Mouse (Mus musculus) lung, embryonic 14.5 days (tissue): ENCODE data around the gene Nsl1. TPM values are rescaled to one million over a fixed set of nuclear protein-coding genes. Genes with fewer than 3 reads are reported as not detected.
A peak's percentile ranks its signal among the peaks of the same experiment; 100 is the strongest.

Experiments used
- ATAC-seq: fragments of 200-750 bp; cut with Nextera tagmentation; 2 replicates; pipeline ENCODE4 v1.8.0; 2017; ENCODE audit warnings: mild to moderate bottlenecking, moderate TSS enrichment, moderate library complexity; ENCODE audit not compliant: insufficient read depth
- DNase-seq: peaks from one replicate; pipeline ENCODE4 v3.0.0-alpha.2; 2015
- H3K27ac ChIP-seq: fragments of 300-500 bp; sonication (generic); 2 replicates; pipeline ENCODE4 v1.5.1; 2014; ENCODE audit warnings: low read depth, mild to moderate bottlenecking, moderate library complexity
- H3K27me3 ChIP-seq: fragments of 300-500 bp; sonication (generic); 2 replicates; pipeline ENCODE4 v1.6.1; 2014; ENCODE audit warnings: low read length, control low read depth; ENCODE audit not compliant: insufficient read depth
- H3K36me3 ChIP-seq: fragments of 300-500 bp; sonication (generic); 2 replicates; pipeline ENCODE4 v1.6.1; 2014; ENCODE audit warnings: control low read depth; ENCODE audit not compliant: insufficient read depth
- H3K4me1 ChIP-seq: fragments of 300-500 bp; sonication (generic); 2 replicates; pipeline ENCODE4 v1.6.1; 2014; ENCODE audit warnings: antibody characterized with exemption, control low read depth; ENCODE audit not compliant: insufficient read depth
- H3K4me2 ChIP-seq: fragments of 300-500 bp; sonication (generic); 2 replicates; pipeline ENCODE4 v1.6.1; 2014; ENCODE audit warnings: mild to moderate bottlenecking
- H3K4me3 ChIP-seq: fragments of 300-500 bp; sonication (generic); 2 replicates; pipeline ENCODE4 v1.5.1; 2014; ENCODE audit warnings: low read depth, low read length
- H3K9ac ChIP-seq: fragments of 300-500 bp; sonication (generic); 2 replicates; pipeline ENCODE4 v1.6.1; 2014
- H3K9me3 ChIP-seq: fragments of 300-500 bp; sonication (generic); 2 replicates; pipeline ENCODE4 v1.6.1; 2016; ENCODE audit warnings: low read depth, low read length, control low read depth
- CTCF ChIP-seq: IDR thresholded peaks from 2 replicates; pipeline ENCODE4 v1.5.1; 2016; ENCODE audit warnings: antibody characterized with exemption, low read depth
- WGBS: fragments of 180-500 bp; shearing (Covaris S2); extraction: QIAGEN DNeasy Blood & Tissue Kit; methylation state at CpG from one replicate; pipeline ENCODE4 v1.1.7; 2014; 5-methylcytosine and 5-hydroxymethylcytosine counted together
- polyA plus RNA-seq: library from polyadenylated mRNA; unstranded; fragments of >200 nt; fragmentation: Nextera tagmentation; extraction: Ambion mirVana; gene quantifications from 2 replicates; pipeline ENCODE4 v1.2.1, GENCODE M21; 2014

Nsl1 gene
- polyA plus RNA-seq, 1 experiment from 2014 or later, result 30.1 TPM

- TF ChIP-seq CTCF, result 0 out of 2 replicates have a peak, but pooled peaks have one; percentile 19
- no peak overlapping the region for H3K27ac ChIP-seq
Measured at GRCm38 (mm10) chr1:191132934-191133333, 70.1 kb downstream of the Nsl1 start.

GRCm38 (mm10) chr1:191135406-191135805 lies 72.6 kb downstream of the Nsl1 start:
- Histone ChIP-seq H3K36me3 (no peaks in the 10 kb centered on the region), H3K4me1 (no peaks in the 10 kb centered on the region), H3K4me3 (no peak overlapping the region), H3K27me3 (no peaks in the 10 kb centered on the region), H3K9ac (no peak overlapping the region), H3K27ac (no peak overlapping the region), H3K9me3 (no peaks in the 10 kb centered on the region), H3K4me2 (no peak overlapping the region)
- no peak for TF ChIP-seq CTCF
- DNase-seq, result no peak
- no peak for ATAC-seq
- 49% methylated on average over 4 of the region's 4 CpGs for WGBS

More at GRCm38 (mm10) chr1:191132934-191133333, 70.1 kb downstream of the Nsl1 start:
- H3K9me3 ChIP-seq, result no peaks in the 10 kb centered on the region
- no peaks in the 10 kb centered on the region for H3K27me3 ChIP-seq
- H3K36me3 ChIP-seq, result no peaks in the 10 kb centered on the region
- no peaks in the 10 kb centered on the region for H3K4me1 ChIP-seq
- DNase-seq, result peak; percentile 46
- 55% methylated on average over 5 of the region's 5 CpGs for WGBS
- no peak overlapping the region for H3K9ac ChIP-seq
- ATAC-seq, result peak; percentile 66; the same call in 1 of the 2 replicates
- no peak overlapping the region for H3K4me3 ChIP-seq
- no peak overlapping the region for H3K4me2 ChIP-seq

Other genes starting within 250 kb of the Nsl1 start
- 14.1 and 14.9 TPM in 2 replicates for gene Rps6kc1, start 151.2 kb upstream of the Nsl1 start, polyA plus RNA-seq
- 45.3 and 47.6 TPM in 2 replicates for gene Angel2, start 137.9 kb upstream of the Nsl1 start, polyA plus RNA-seq
- 38.1 and 40.6 TPM in 2 replicates for gene Vash2, start 83.7 kb upstream of the Nsl1 start, polyA plus RNA-seq
- 8.4 and 9.9 TPM in 2 replicates for gene Flvcr1, start 36.9 kb upstream of the Nsl1 start, polyA plus RNA-seq
- not detected in 2 replicates for gene Spata45, start 26.4 kb upstream of the Nsl1 start, polyA plus RNA-seq
- 12.7 and 15.2 TPM in 2 replicates for gene Tatdn3, start 80 bp upstream of the Nsl1 start, polyA plus RNA-seq
- 14.2 and 15.0 TPM in 2 replicates for gene Batf3, start 34.8 kb downstream of the Nsl1 start, polyA plus RNA-seq
- not detected in 2 replicates for gene Fam71a, start 101.8 kb downstream of the Nsl1 start, polyA plus RNA-seq
- 3.7 and 4.5 TPM in 2 replicates for gene Atf3, start 155.0 kb downstream of the Nsl1 start, polyA plus RNA-seq